Mouse (Mus musculus): Measurements from ENCODE around the gene Mast4.

- TF ChIP-seq GATA1 (IDR thresholded peaks at IDR 0.05; ENCODE audit: low read length) (no peak), TAL1 (IDR thresholded peaks at IDR 0.05; ENCODE audit: low read length) (no peak)
Observed at GRCm38 (mm10) chr13:103144343-103144742, 190.0 kb downstream of the Mast4 start.

Data from erythroblast, embryonic 14.5 days (primary cell).